Mouse (Mus musculus): ENCODE data around the gene Simc1. TPM values are rescaled to one million over a fixed set of nuclear protein-coding genes. Genes with fewer than 3 reads are reported as not detected.
A peak's percentile ranks its signal among the peaks of the same experiment; 100 is the strongest.

Gene Simc1
- polyA plus RNA-seq (2014; fragmentation: Nextera tagmentation; extraction: Ambion mirVana): 15.0 and 16.3 TPM in 2 replicates

GRCm38 (mm10) chr13:54503604-54504521 is at the start of gene Simc1:
Gene Simc1, plus strand, starts transcription at chr13:54503779.
- peak; percentile 75 for DNase-seq
- peak; percentile 95 for ATAC-seq (ENCODE audit: insufficient read depth)
- H3K9ac ChIP-seq: peak within 1 kb of the TSS; percentile 82
- H3K27me3 ChIP-seq (ENCODE audit: insufficient read depth, low read length): no peaks in the 10 kb centered on the region
- under 1% methylated on average over 102 of the region's 105 CpGs for WGBS
- no peaks in the 10 kb centered on the region for H3K9me3 ChIP-seq (ENCODE audit: low read depth, low read length)
- peak within 1 kb of the TSS; percentile 76 for H3K4me3 ChIP-seq (ENCODE audit: low read depth, low read length)
- H3K4me1 ChIP-seq (ENCODE audit: insufficient read depth): peaks cover 7% of the 10 kb centered on the region; the same call in 1 of the 2 replicates
- peak within 1 kb of the TSS; percentile 67 for H3K27ac ChIP-seq (ENCODE audit: low read depth)
- H3K4me2 ChIP-seq: peak within 1 kb of the TSS; percentile 89
- no peak for TF ChIP-seq CTCF (IDR thresholded peaks at IDR 0.05; ENCODE audit: low read depth)
- H3K36me3 ChIP-seq (ENCODE audit: insufficient read depth): no peaks in the 10 kb centered on the region

- 70% methylated on average over 2 of the region's 2 CpGs for WGBS
Observed at GRCm38 (mm10) chr13:54457062-54457461, 46.5 kb upstream of the Simc1 start.

GRCm38 (mm10) chr13:54459282-54459681 is 44.3 kb upstream of the Simc1 start:
- WGBS: 58% methylated on average over 4 of the region's 4 CpGs
- Histone ChIP-seq H3K9ac (no peak overlapping the region), H3K4me2 (no peak overlapping the region), H3K27me3 (ENCODE audit: insufficient read depth, low read length) (no peaks in the 10 kb centered on the region), H3K4me3 (ENCODE audit: low read depth, low read length) (no peak overlapping the region), H3K4me1 (ENCODE audit: insufficient read depth) (no peaks in the 10 kb centered on the region), H3K27ac (ENCODE audit: low read depth) (no peak overlapping the region), H3K36me3 (ENCODE audit: insufficient read depth) (peaks cover 90% of the 10 kb centered on the region), H3K9me3 (ENCODE audit: low read depth, low read length) (no peaks in the 10 kb centered on the region; the same call in 1 of the 2 replicates)
- DNase-seq (peak; percentile 24), ATAC-seq (ENCODE audit: insufficient read depth) (peak; percentile 54; the same call in 1 of the 2 replicates)
- TF ChIP-seq CTCF (IDR thresholded peaks at IDR 0.05; ENCODE audit: low read depth): no peak

More at GRCm38 (mm10) chr13:54457062-54457461, 46.5 kb upstream of the Simc1 start:
- Histone ChIP-seq H3K4me1 (ENCODE audit: insufficient read depth) (no peaks in the 10 kb centered on the region), H3K36me3 (ENCODE audit: insufficient read depth) (peaks cover 68% of the 10 kb centered on the region), H3K27ac (ENCODE audit: low read depth) (no peak overlapping the region), H3K27me3 (ENCODE audit: insufficient read depth, low read length) (no peaks in the 10 kb centered on the region), H3K9ac (no peak overlapping the region), H3K4me3 (ENCODE audit: low read depth, low read length) (no peak overlapping the region), H3K9me3 (ENCODE audit: low read depth, low read length) (no peaks in the 10 kb centered on the region), H3K4me2 (no peak overlapping the region)
- no peak; the same call in 1 of the 2 replicates for ATAC-seq (ENCODE audit: insufficient read depth)
- DNase-seq: no peak
- TF ChIP-seq CTCF (IDR thresholded peaks at IDR 0.05; ENCODE audit: low read depth): peak; percentile 52

GRCm38 (mm10) chr13:54468098-54469011 is 35.2 kb upstream of the Simc1 start, which contains the start of gene Thoc3:
Gene Thoc3, minus strand, starts transcription at chr13:54468849.
- Histone ChIP-seq H3K27ac (ENCODE audit: low read depth) (peak within 1 kb of the TSS; percentile 54; the same call in 1 of the 2 replicates), H3K4me2 (peak within 1 kb of the TSS; percentile 79), H3K27me3 (ENCODE audit: insufficient read depth, low read length) (no peaks in the 10 kb centered on the region), H3K4me3 (ENCODE audit: low read depth, low read length) (peak within 1 kb of the TSS; percentile 97), H3K9me3 (ENCODE audit: low read depth, low read length) (no peaks in the 10 kb centered on the region; the same call in 1 of the 2 replicates), H3K36me3 (ENCODE audit: insufficient read depth) (peaks cover 40% of the 10 kb centered on the region), H3K9ac (peak within 1 kb of the TSS; percentile 90), H3K4me1 (ENCODE audit: insufficient read depth) (peaks cover 3% of the 10 kb centered on the region; the same call in 1 of the 2 replicates)
- under 1% methylated on average over 67 of the region's 67 CpGs for WGBS
- peak; percentile 99 for ATAC-seq (ENCODE audit: insufficient read depth)
- TF ChIP-seq CTCF (IDR thresholded peaks at IDR 0.05; ENCODE audit: low read depth): no peak
- peak; percentile 97 for DNase-seq

GRCm38 (mm10) chr13:54469012-54469354 is 34.6 kb upstream of the Simc1 start:
- no peak for TF ChIP-seq CTCF (IDR thresholded peaks at IDR 0.05; ENCODE audit: low read depth)
- Histone ChIP-seq H3K36me3 (ENCODE audit: insufficient read depth) (peaks cover 34% of the 10 kb centered on the region), H3K27me3 (ENCODE audit: insufficient read depth, low read length) (no peaks in the 10 kb centered on the region), H3K27ac (ENCODE audit: low read depth) (no peak overlapping the region), H3K4me3 (ENCODE audit: low read depth, low read length) (peak overlapping the region; percentile 97), H3K9me3 (ENCODE audit: low read depth, low read length) (no peaks in the 10 kb centered on the region; the same call in 1 of the 2 replicates), H3K4me2 (peak overlapping the region; percentile 79), H3K9ac (peak overlapping the region; percentile 90), H3K4me1 (ENCODE audit: insufficient read depth) (peaks cover 3% of the 10 kb centered on the region; the same call in 1 of the 2 replicates)
- WGBS: 16% methylated on average over 4 of the region's 4 CpGs
- no peak for DNase-seq
- ATAC-seq (ENCODE audit: insufficient read depth): peak; percentile 80

- TF ChIP-seq CTCF (IDR thresholded peaks at IDR 0.05; ENCODE audit: low read depth): no peak
- no peak for DNase-seq
- Histone ChIP-seq H3K27me3 (ENCODE audit: insufficient read depth, low read length) (no peaks in the 10 kb centered on the region), H3K4me1 (ENCODE audit: insufficient read depth) (peaks cover 3% of the 10 kb centered on the region; the same call in 1 of the 2 replicates), H3K4me3 (ENCODE audit: low read depth, low read length) (no peak overlapping the region), H3K27ac (ENCODE audit: low read depth) (no peak overlapping the region), H3K9ac (no peak overlapping the region), H3K36me3 (ENCODE audit: insufficient read depth) (peaks cover 4% of the 10 kb centered on the region), H3K4me2 (no peak overlapping the region), H3K9me3 (ENCODE audit: low read depth, low read length) (no peaks in the 10 kb centered on the region)
- WGBS: 80% methylated on average over 4 of the region's 4 CpGs
- no peak for ATAC-seq (ENCODE audit: insufficient read depth)
Observed at GRCm38 (mm10) chr13:54471967-54472366, 31.6 kb upstream of the Simc1 start.

All from lung, embryonic 14.5 days (tissue).